Mouse (Mus musculus): Measurements from ENCODE around the gene Slc27a3.

DNA sequence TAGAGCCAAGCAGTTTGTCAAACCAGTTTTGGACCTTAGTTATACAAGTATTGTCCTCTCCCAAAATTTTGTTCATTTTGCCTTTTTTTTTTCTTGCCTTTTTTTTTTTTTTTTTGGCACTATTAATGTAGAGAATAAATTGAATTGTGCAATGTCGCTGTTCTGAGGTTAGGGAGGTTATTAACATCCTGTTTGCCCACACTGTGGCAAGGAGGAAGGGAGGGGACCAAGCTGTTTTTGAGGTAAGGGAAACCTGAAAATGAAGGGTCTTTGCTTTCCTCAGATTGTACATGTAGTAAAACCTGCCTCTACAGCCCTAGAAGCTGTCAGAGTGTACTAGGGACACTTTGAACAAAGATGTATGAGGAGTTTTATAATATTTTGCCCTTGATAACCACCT, 30.5 kb downstream of the Slc27a3 start:
- TF ChIP-seq CTCF (IDR thresholded peaks at IDR 0.05; ENCODE audit: extremely low read depth, insufficient read length, insufficient replicate concordance, low read depth, low read length), result no peak
- TF ChIP-seq POLR2A (IDR thresholded peaks at IDR 0.05; ENCODE audit: low read depth, low read length), result no peak
